Mouse (Mus musculus): ENCODE measurements around the gene Cpne4. TPM values are rescaled to one million over a fixed set of nuclear protein-coding genes. Genes with fewer than 3 reads are reported as not detected.
A peak's percentile ranks its signal among the peaks of the same experiment; 100 is the strongest.

Gene Cpne4
- total and polyA plus RNA-seq, 3 experiments: not detected

- peak; percentile 46 for DNase-seq (ENCODE audit: low read depth, low spot score)
- Histone ChIP-seq H3K4me3 (ENCODE audit: control insufficient read depth in 1 of 2, insufficient read depth in 1 of 2, low read depth in 2 of 2, low read length in 2 of 2) (no peak overlapping the region), H3K27ac (ENCODE audit: control insufficient read depth, low read depth, low read length) (no peak overlapping the region), H3K27me3 (ENCODE audit: control insufficient read depth in 1 of 2, insufficient read depth in 2 of 2, low read length in 2 of 2) (no peaks in the 10 kb centered on the region), H3K9me3 (replicated peaks; ENCODE audit: insufficient read depth, low read length) (no peaks in the 10 kb centered on the region), H3K36me3 (ENCODE audit: control insufficient read depth in 1 of 2, insufficient read depth in 2 of 2, low read length in 2 of 2) (no peaks in the 10 kb centered on the region), H3K79me2 (ENCODE audit: control insufficient read depth, insufficient read depth, low read length, poor library complexity) (no peaks in the 10 kb centered on the region), H3K4me1 (ENCODE audit: control insufficient read depth in 1 of 2, insufficient read depth in 2 of 2, low read length in 2 of 2) (no peaks in the 10 kb centered on the region), H3K9ac (ENCODE audit: control insufficient read depth, low read depth, low read length, poor library complexity, severe bottlenecking) (no peak overlapping the region)
- TF ChIP-seq RCOR1 (IDR thresholded peaks at IDR 0.05; ENCODE audit: low read depth, low read length): no peak
- no peak for TF ChIP-seq GATA1 (IDR thresholded peaks at IDR 0.05; ENCODE audit: low read depth, low read length)
- TF ChIP-seq MEF2A (IDR thresholded peaks at IDR 0.05; ENCODE audit: extremely low read depth, insufficient replicate concordance, low read depth, low read length, poor library complexity, severe bottlenecking): no peak
- TF ChIP-seq MYC (IDR thresholded peaks at IDR 0.05; ENCODE audit: low read depth, low read length): no peak
- no peak for TF ChIP-seq MAZ (IDR thresholded peaks at IDR 0.05; ENCODE audit: low read depth, low read length)
- TF ChIP-seq SMC3 (IDR thresholded peaks at IDR 0.05; ENCODE audit: low read depth, low read length): peak; percentile 67
- TF ChIP-seq MYB (IDR thresholded peaks at IDR 0.05; ENCODE audit: low read depth, low read length): no peak
- no peak for TF ChIP-seq TBP (IDR thresholded peaks at IDR 0.05; ENCODE audit: low read depth, low read length)
- TF ChIP-seq GABPA (IDR thresholded peaks at IDR 0.05; ENCODE audit: low read depth, low read length): no peak
- TF ChIP-seq ELF1 (IDR thresholded peaks at IDR 0.05; ENCODE audit: low read depth, low read length): no peak
- TF ChIP-seq CTCF (IDR thresholded peaks at IDR 0.05 in 2 of 3, conservative IDR thresholded peaks at IDR 0.05 in 1 of 3; ENCODE audit: control insufficient read depth in 1 of 3, insufficient read depth in 1 of 3, low read depth in 2 of 3, low read length in 3 of 3, poor library complexity in 1 of 3, severe bottlenecking in 1 of 3): peak; percentile 55 to 61 (median 58)
- TF ChIP-seq MAX (IDR thresholded peaks at IDR 0.05; ENCODE audit: low read length): no peak
- no peak for TF ChIP-seq NRF1 (IDR thresholded peaks at IDR 0.05; ENCODE audit: insufficient read depth, low read depth, low read length, poor library complexity, severe bottlenecking)
- TF ChIP-seq RAD21 (IDR thresholded peaks at IDR 0.05; ENCODE audit: low read depth, low read length): peak; percentile 68
- no peak for TF ChIP-seq POLR2AphosphoS5 (IDR thresholded peaks at IDR 0.05; ENCODE audit: borderline replicate concordance, low read depth, low read length)
- TF ChIP-seq CHD2 (IDR thresholded peaks at IDR 0.05; ENCODE audit: low read length): no peak
- no peak for TF ChIP-seq ZKSCAN1 (IDR thresholded peaks at IDR 0.05; ENCODE audit: low read depth, low read length)
- peak; percentile 52 for TF ChIP-seq ZC3H11A (IDR thresholded peaks at IDR 0.05; ENCODE audit: low read depth, low read length)
- TF ChIP-seq ZNF384 (IDR thresholded peaks at IDR 0.05; ENCODE audit: low read depth, low read length): no peak
- no peak for TF ChIP-seq NELFE (IDR thresholded peaks at IDR 0.05; ENCODE audit: low read depth, low read length)
- TF ChIP-seq ETS1 (IDR thresholded peaks at IDR 0.05; ENCODE audit: low read depth, low read length): no peak
- no peak for TF ChIP-seq POLR2A (IDR thresholded peaks at IDR 0.05; ENCODE audit: control insufficient read depth in 1 of 2, insufficient read depth in 1 of 2, low read depth in 1 of 2, low read length in 2 of 2, poor library complexity in 1 of 2)
- no peak for TF ChIP-seq UBTF (IDR thresholded peaks at IDR 0.05; ENCODE audit: borderline replicate concordance, insufficient read depth, low read depth, low read length)
These were observed 11.6 kb upstream of the Cpne4 start for GRCm38 (mm10) chr9:104535508-104535907.

Measured in MEL (cell line).